Mouse (Mus musculus) retina, postnatal 1 day (tissue): ENCODE data around the gene Gm20388.
A peak's percentile ranks its signal among the peaks of the same experiment; 100 is the strongest.

Experiments used
- DNase-seq: peaks from one replicate; pipeline ENCODE4 v3.0.0-alpha.2; 2012

The Gm20388 gene

DNA sequence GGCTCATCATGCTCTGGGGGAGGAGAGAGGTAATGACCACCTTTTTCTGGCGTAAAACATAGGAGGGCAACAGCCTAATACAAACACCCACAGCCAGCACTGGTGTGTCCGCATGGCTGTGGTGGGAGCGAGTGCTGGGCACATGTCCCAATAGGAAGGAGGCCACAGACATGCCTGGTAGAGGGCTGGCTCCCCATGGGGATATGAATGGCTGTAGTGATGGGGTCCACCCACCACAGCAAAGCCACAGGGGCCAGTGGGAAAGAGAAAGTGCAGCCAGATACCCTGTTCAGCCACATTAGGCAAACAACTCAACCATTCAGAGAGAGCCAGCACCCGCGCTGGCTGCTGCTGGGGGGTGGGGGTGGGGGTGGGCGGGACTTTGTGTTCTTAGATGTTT, 574.5 kb downstream of the Gm20388 start:
- DNase-seq = peak; percentile 49

DNA sequence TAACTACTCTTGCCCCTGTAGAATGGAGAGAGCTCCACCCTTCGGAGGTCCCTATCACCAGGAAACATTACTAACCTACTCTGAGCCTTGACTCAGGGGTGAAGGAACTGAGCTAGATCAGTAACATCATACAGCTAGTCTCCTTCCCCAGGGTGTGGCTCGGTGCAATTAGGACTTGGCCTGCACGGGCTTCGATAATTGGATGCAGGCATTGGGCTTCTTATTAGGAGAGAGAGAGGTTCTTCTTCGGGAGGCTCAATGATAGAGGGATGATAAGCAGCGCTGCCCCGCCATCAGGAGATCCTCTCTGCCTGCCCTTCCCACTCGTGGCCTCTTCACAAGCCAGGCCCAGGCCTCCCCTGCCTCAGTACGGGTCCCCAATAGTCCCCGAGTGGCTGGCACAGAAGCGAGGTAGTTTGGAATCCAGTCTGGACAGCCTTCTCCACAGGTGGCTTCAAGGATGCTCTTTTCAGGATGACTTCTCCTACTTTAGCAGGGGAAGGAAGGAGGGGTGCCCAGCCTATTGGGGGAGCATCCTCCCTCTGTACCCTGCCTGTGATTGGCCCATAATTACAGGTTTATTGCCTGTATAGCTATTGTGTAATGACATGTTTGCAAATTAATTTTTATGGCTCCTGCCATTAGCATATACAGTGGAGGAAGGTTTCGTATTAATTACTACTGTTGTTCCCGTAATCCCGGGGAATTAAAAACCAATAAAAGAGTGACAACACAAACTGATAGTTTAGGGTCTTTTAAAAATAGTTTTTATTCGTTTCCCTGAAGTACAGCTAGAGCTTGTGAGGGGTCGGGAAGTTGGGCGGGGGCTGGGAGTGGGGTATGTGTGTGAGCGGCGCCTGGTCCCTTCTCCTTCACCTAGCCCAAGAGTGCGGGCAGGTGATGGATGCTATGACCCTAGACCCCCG, 575.2 kb downstream of the Gm20388 start:
- peak; percentile 52 for DNase-seq

DNA sequence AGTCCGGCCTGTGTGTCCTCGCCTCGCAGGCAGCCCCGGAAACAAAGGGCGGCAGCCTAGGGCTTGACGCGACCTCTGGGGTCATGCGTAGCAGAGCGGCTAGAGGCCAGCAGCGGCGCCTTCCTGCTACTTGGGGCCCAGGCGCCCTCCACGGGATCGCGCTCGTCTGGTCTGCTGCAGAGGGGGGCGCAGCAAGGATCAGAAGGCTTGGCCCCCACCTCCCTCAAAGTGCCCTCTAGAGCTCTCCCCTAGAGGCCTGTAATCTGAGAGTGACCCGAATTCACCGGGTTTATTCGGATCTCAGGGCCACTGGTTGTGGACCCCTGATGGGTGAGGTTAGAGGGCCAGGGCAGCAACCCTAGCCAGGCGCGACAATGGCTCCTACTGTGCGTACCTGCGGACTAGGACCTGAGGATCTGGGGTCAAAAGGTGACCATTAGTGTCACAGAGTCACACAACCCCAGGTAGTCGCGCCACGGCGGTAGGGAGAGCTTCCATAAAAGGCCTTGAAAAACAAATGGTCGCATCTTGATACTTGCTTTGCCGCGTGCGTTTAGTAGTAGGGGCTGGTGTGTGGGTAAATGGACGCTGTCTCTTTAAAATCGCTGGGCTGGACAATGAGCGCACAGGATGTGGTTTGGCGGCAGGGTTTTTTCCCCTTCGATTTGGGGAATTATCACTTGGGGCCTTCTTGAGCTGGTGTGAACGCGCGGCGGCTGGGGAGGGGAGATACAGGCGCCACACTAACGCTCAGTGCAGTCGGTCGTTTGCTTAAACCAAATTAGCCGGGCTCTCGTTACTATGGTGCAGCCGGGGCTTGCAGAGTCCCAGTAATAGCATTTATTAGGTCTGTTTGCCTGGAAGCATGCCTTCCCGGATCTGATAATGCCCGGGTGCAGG, 576.1 kb downstream of the Gm20388 start:
- DNase-seq = peak; percentile 86

DNA sequence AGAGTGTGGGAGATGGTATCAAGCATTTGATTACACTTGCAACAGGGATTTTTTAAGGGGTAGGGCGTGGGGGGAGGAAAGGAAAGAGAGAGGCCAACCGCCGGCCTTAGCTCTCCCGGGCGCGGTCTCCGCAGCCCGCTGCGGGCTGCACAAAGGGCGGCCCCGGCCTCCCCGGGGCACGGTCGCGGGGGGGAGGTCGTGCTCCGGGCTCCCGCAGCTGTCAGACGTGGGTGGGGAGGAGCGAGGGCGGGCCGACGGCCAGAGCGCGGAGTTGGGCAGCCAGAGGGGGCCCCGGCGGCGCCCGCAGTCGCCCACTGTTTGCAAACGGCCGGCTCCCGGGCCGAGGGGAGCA, 576.7 kb downstream of the Gm20388 start:
- DNase-seq = no peak

DNA sequence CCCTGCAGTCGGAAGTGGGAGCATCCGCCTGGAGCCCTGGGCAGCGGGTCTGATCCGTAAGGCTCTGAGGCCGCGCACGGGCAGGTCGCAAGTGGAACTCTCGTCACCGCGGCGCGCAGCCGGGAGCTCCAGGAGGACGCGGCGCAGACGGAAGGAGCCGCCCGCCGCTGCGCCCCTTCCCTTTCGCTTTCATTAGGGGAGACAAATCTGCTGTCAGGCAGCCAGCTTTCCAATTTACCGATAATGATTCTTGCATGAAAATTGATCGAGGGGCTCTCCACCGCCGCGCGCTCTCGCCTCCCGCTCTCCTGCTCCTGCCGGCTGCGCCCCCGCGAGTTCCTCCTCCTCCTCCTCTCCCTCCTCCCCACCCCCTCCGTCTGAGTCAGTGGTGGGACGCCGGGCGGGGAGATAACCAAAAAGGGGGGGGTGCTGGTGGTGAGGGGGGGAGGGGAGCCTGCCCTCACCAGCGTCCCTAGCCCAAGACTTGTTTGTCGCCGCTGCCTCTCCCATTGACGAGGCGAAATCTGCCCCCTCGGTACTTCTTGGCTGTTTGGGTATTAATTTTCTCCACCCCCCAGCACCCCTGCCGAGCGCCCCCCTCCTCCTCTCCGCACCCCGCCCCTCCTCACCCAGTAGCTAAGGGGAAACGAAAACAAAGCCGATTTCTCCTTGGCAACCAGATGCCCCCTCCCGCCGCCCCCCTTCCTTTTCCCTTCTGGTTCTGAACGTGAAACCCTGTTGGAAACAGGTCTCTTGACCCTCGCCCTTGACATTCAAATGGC, 577.3 kb downstream of the Gm20388 start:
- peak; percentile 94 for DNase-seq

DNA sequence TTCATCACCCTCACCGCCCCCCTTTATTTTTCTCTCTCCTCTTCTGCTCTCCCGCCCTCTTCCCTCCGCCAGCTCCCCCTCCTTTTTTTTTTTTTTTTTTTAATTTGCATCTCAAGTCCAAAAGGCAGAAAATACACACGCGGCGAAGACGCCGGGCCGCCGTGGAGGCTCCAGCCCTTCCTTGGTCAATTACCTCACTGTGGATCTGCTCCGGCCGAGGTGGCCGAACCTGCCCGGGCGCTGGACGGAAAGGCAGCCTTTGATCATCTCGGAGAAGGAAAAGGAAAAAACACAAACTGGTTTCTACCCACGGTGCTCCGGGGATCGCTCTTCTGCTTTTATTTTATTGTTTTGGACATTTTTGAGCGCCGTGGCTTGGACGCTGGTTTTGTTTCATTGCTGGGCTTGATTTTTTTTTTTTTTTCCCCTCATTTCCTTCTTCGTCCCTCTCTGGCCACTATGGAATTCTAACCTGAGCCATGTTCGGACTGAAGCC, 578.0 kb downstream of the Gm20388 start:
- no peak for DNase-seq

DNA sequence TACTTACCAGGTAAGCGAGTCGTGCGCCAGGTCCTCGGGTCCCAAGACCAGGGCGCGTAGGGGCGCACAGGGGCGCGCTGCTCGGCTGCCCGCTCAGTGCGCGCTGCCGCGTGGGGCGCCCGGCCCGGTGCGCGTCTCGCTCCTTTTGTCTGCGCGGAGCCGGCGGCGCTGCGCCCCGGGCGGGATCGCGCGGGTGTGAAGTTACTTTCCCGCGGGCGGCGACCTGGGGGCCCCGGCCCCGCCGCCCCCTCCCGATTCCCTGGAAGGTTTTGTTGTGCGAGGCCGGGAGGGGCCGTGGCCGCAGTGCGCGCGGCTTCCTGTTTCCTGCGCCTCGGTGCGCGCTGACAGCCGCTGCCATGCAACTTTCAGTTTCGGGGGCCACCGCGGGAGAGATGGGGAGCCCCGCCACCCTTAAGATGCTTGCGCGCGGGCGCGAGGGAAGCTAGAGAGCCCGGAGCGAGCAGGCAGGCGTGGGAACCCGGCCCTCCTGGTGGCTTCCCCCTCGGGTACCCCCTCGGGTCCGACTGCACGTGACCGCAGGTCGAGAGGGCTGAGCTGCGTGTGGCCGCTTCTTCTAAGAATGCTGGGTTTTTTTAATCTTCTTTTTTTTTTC, 578.6 kb downstream of the Gm20388 start:
- peak; percentile 70 for DNase-seq

DNA sequence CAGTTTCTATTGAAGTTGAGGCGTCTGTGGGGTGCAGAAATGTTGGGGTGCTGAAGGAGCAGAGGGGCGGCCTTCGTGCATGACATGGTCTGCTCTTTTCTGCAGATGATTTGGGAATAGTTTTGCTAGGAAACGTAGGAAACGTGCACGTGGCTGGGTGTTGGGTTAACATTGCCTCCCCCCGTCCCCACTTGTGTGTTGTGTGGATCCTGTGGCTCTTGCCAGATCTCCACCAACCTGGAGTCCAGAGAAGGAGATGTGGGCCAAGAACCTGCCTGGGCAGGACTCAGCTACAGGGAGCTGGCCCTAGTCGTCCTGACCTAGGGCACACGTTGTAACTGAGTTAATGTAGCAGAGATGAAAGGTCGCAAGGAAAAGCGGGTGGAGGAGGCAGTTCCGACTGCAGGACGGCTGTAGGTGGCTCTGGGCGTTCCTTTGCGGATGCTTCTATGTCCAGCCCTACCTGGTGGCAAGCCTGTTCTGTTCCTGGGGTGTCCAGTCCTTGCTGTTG, 579.2 kb downstream of the Gm20388 start:
- DNase-seq = no peak

DNA sequence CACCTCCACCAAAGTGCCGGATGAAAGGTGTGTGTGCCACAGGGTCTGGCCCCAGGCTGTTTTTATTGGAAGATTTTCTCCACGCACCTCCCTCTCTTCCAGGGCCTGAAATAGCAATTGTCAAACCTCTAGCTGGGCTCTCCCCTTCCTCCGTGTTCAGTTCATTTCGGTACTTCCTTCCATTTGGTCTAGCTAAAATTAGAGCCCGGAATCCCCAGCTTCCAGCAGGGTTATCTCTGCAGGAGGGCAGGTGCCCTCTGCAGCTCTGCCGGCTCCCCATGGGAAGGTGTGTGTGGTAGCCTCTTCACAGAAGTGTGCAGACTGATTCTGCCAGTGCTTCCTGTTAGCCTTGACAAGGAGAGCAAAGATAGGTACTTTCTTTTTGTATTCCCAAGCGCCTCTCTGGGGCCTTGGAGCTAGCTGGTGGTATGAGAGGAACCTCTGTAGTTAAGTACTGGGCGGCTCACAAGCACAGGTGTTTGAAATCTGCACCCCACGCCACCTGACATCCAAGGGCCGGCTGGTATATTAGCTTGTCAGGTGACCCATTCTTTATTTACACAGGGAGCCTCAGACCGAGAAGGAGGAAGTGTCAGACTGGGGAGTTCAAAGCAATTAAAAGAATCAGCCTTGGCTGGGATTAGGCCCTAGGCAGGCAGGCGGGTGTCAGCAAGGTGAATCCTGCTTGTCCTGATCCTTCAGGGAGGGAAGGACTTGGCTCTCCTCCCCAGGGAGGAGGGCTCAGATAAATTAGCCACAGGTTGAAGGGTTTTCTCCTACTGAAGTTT, 579.9 kb downstream of the Gm20388 start:
- DNase-seq = no peak

DNA sequence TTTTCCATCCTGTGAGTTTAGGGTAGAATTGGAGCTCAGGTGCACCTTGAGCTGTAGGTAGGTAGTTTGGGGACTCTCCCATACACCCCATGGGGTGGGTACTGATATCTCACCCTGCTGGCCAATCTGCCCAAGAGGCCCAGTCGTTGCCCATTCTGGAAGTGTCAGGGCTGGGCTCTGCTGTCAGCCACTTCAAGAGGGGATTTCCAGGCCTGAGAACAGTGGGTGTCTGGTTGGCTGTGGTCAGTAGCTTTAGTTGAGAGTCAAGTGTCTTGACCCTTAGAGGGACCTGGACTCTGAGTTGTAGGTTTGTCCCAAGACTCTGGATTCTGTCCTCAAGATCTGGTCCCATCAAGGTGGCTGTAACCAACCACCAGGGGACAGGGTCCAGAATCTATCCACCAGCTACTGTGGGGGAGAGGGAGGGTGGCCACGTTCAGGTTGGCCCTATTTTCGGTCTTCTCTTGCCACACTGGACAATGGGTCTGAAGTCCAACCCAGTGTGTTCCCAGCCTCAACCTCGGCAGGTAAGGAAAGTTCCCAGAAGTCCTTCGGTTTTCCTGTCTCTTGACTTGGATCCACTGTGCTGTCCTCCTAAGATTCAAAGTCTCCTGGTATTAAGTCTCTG, 580.6 kb downstream of the Gm20388 start:
- no peak for DNase-seq

DNA sequence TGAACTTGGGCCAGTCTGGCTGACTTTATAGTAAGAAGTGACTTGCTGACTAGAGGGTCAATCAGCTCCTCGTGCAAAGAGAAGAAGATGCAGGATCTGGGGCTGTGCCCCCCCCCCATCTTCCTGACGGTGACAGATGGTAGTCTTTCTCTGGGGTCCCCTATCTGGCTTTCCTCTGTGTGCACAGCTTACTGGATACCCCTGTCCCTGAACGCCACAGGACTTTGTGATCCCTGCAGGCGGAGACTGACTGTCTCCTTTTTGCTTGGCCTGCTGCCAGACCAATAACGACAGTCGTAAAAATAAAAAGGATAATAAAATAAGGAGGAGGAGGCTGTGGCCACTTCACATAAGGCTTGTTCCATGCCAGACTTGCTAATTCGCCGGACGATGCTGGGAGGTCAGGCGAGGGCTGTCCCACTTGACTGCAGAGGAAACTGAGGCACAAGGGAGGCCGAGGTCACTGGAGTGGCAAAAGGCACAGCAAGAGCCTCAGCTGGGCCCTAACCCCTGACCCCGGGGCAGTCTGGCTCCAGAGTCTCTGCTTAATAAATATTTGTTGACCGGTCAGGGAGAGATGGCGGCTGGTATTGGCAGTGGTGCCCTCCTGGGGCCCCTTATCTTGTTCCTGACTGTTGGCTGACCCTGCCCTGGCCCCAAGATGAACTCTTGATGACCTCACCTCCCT, 581.7 kb downstream of the Gm20388 start:
- no peak for DNase-seq

DNA sequence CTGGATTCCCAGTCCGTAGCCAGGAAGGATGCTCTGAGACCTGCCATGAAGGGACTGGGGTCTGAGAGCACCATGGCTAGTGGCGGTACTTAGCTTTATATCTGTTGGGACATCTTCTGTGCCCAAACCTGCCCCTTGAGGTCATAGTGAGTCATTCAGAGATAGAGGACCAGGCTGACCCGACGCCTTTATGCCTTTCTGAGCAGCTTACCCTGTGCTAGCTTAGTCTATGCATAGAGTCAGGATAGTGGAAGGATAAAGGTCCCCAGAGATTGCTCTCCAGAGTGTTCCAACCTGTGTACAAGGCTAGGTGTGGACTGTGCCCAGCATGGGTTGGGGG, 582.2 kb downstream of the Gm20388 start:
- no peak for DNase-seq

DNA sequence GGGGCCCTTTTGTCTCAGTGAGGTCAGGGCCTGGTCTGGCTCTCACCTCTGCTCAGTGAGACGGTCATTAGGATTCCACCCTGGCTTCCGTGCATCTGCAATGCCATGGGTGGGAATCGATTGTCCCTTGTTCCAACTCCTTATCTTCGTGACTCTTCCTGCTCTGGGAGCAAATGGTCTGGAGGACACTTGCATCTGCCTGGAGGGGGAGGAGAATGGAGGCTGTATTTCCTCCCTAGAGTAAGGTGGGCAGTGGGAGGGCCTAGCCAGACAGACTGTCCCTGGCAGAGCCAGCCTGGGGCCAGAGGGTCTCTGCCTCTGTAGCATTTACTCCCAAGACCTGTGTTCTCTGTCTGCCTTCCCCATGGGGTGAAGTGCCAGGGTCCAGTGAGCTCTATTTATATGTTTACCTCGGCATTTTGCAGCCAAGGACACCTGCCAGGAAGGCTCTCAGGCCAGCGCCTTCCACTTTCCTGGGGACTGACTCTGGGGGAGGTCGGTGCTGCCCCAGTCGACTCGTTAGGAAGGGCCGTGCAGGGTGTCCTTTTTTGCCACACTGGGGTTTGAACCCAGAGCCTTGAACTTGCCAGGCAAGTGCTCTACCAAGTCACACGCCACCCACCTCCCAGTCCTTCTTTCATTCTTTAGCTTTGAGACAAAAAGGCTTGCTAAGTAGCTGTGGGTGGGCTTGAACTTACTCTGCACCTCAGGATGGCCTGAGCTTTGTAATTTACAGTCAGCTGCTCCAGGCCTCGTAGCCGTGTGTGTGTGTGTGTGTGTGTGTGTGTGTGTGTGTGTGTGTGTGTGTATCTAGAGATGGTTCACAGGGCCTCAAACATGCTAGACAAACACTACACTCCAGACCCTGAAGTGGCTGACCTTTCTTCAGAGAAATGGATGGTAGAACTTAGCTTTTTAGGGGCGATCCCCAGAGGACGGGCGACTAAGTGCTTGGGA, 583.1 kb downstream of the Gm20388 start:
- no peak for DNase-seq

DNA sequence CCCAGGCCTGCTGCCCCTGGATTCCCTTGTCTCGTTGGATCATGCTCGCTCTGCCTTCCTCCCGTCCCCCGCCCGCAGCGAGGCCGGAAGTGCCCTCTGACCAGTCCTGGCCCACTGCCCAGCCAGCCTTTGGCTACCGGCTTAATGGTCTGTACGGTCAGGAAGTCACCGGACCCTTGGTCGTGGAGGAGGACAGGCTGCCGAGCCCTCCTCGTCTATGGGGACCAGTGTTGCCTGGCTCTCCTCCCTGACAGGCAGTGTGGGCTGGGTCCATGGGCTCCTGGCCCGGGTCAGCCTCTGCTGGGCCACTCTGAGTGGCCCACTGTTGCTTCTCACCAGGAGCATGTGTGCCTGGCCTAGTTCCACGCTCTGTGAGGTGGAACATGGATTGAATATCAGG, 584.3 kb downstream of the Gm20388 start:
- peak; percentile 85 for DNase-seq

DNA sequence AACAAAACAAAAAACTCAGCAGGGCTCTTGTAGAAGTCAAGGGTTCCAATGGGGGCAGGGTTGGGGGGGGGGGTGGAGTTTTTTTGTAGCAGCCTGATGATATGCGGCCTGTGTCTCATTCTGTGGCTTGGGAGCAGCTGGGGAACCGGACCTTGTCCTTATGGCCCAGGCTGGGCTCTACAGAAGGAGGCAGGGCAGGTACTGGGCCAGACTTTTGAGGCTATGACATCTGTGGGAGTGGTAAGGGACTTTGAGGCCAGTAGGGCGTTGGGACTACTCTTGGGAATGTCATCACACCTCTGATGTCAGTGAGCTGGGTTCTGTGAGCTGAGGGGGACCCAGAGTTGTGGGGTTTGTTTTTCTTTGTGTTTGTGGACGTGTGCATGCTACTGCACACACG, 584.8 kb downstream of the Gm20388 start:
- DNase-seq = no peak

DNA sequence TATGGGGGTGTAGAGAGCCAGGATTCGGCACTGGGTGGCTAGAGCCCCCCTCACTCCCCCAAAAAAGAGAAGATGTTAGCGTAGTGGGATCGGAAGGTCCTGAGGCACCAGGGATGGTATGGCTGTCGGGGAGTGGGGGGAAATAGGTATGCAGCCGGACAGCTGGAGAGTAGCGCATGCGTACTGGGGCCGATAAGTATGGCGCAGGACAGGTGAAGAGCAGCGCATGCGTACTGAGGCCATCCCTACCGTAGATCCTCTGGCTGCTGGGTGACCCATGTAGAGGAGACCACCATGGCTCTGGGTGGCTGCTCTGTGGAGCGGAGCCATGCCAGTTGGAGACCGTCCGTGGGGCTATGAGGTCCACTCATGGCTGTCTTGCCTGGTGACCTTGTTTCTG, 585.8 kb downstream of the Gm20388 start:
- DNase-seq = no peak

DNA sequence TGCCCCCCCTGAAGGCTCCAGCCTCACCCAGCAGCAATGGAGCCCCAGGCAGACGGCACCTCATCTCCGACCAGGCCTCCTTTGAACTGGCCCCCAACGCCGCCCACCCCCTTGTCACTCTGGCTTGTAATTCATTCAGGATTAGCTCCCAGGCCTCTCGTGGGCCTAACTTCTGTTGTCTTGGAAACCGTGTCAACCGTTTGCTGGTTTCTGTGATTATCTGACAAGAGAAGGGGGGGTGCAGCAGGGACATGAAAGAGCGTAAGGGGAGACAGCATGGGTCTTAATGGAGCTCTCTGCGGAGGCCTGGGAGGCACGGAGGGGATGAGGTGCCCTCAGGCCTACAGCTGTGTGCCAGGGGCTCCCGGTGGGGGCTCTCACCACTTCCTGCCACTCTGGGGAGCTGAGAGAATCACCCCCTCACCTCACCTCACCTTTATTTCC, 586.9 kb downstream of the Gm20388 start:
- peak; percentile 80 for DNase-seq

DNA sequence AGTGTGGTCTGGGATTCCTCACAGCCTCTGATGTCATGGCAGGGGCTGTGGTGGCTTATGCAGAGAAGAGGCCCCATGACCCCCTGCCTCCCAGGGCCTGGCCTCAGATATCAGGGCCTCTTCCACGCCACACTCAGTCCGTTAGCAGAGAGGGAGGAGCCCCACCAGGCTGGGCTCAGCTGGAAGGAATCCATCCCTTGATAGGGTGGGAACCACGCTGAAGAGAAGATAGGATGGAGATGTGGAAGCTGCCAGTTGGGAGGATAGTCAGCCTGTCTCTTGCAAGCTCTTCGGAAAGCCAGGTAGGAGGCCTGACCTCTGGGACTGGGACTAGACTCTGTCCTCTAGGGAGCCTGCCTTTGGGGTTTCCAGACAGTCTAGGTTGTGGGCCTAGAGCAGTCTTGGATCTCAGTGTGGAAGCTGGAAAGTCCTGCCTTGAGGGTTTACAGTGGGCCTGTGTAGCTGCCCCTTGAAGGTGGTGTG, 587.7 kb downstream of the Gm20388 start:
- DNase-seq = peak; percentile 80
